Mouse (Mus musculus) limb, embryonic 14.5 days (tissue): Measurements from ENCODE around the gene Cygb. TPM values are rescaled to one million over a fixed set of nuclear protein-coding genes. Genes with fewer than 3 reads are reported as not detected.
"Not testable (repeated sequence)": the region's sequence is repeated elsewhere in the genome, so short reads cannot be mapped to it uniquely, and the experiment has no call there.

Experiments used
- ATAC-seq: fragments of 200-750 bp; cut with Nextera tagmentation; 2 replicates; pipeline ENCODE4 v1.8.0; 2017; ENCODE audit warnings: low read depth, moderate number of reproducible peaks, moderate TSS enrichment; ENCODE audit not compliant: low FRiP score
- DNase-seq: peaks from one replicate; pipeline ENCODE4 v3.0.0-alpha.2; 2015; ENCODE audit warnings: low spot score
- H3K27ac ChIP-seq: fragments of 300-500 bp; sonication (generic); replicated peaks from 2 replicates; pipeline ENCODE4 v1.5.1; 2014; ENCODE audit warnings: low read depth, mild to moderate bottlenecking, low read length, moderate library complexity, mixed read lengths
- H3K27me3 ChIP-seq: fragments of 300-500 bp; sonication (generic); 2 replicates; pipeline ENCODE4 v1.6.1; 2014; ENCODE audit warnings: low read length, mixed read lengths; ENCODE audit not compliant: control insufficient read depth, insufficient read depth
- H3K36me3 ChIP-seq: fragments of 300-500 bp; sonication (generic); 2 replicates; pipeline ENCODE4 v1.6.1; 2014; ENCODE audit warnings: mild to moderate bottlenecking, low read length, moderate library complexity, mixed read lengths; ENCODE audit not compliant: control insufficient read depth, insufficient read depth
- H3K4me1 ChIP-seq: fragments of 300-500 bp; sonication (generic); 2 replicates; pipeline ENCODE4 v1.6.1; 2014; ENCODE audit warnings: antibody characterized with exemption, low read length, mixed read lengths; ENCODE audit not compliant: control insufficient read depth, insufficient read depth
- H3K4me2 ChIP-seq: fragments of 300-500 bp; sonication (generic); replicated peaks from 2 replicates; pipeline ENCODE4 v1.6.1; 2014; ENCODE audit warnings: low read depth, mild to moderate bottlenecking, low read length, moderate library complexity; ENCODE audit not compliant: severe bottlenecking
- H3K4me3 ChIP-seq: fragments of 300-500 bp; sonication (generic); replicated peaks from 2 replicates; pipeline ENCODE4 v1.5.1; 2014; ENCODE audit warnings: low read length
- H3K9ac ChIP-seq: fragments of 300-500 bp; sonication (generic); 2 replicates; pipeline ENCODE4 v1.6.1; 2014; ENCODE audit warnings: mild to moderate bottlenecking, low read depth, low read length, moderate library complexity; ENCODE audit not compliant: severe bottlenecking
- H3K9me3 ChIP-seq: fragments of 300-500 bp; sonication (generic); 2 replicates; pipeline ENCODE4 v1.6.1; 2016; ENCODE audit warnings: low read length; ENCODE audit not compliant: control insufficient read depth
- POLR2A ChIP-seq: fragments of 200-500 bp; IDR thresholded peaks from 2 replicates; pipeline ENCODE4 v1.8.0; 2012; ENCODE audit warnings: inconsistent platforms, mild to moderate bottlenecking, moderate library complexity, borderline replicate concordance; ENCODE audit not compliant: insufficient read depth, insufficient read length; ENCODE audit errors: extremely low read depth
- WGBS: fragments of 180-500 bp; shearing (Covaris S2); extraction: QIAGEN DNeasy Blood & Tissue Kit; methylation state at CpG from one replicate; pipeline ENCODE4 v1.1.7; 2014; 5-methylcytosine and 5-hydroxymethylcytosine counted together
- polyA plus RNA-seq, 2 experiments: library from polyadenylated mRNA; depleted of rRNA in 1 of 2; stranded (reverse) in 1 of 2; unstranded in 1 of 2; fragments of >200 nt; fragmentation: Nextera tagmentation in 1 of 2; extraction: Ambion mirVana in 1 of 2; gene quantifications; 2 replicates each; pipeline versions ENCODE4 v1.2.1 to v1.2.3; 2012 to 2014

Gene Cygb
- polyA plus RNA-seq, 2 experiments: 12.3 to 13.4 TPM

- DNase-seq (no peak), ATAC-seq (no peak)
- no peak overlapping the region for H3K9ac ChIP-seq
- WGBS: 87% methylated on average over 9 of the region's 9 CpGs
- no peaks in the 10 kb centered on the region for H3K36me3 ChIP-seq
- no peak overlapping the region for H3K4me3 ChIP-seq
- no peak overlapping the region for H3K27ac ChIP-seq
- 0 out of 2 replicates have a peak, but pooled peaks cover 3% of the 10 kb centered on the region for H3K4me1 ChIP-seq
- no peaks in the 10 kb centered on the region for H3K9me3 ChIP-seq
- H3K4me2 ChIP-seq: no peak overlapping the region
- TF ChIP-seq POLR2A: no peak
- no peaks in the 10 kb centered on the region for H3K27me3 ChIP-seq
These were observed 42.2 kb downstream of the Cygb start for GRCm38 (mm10) chr11:116611883-116612282.

DNA sequence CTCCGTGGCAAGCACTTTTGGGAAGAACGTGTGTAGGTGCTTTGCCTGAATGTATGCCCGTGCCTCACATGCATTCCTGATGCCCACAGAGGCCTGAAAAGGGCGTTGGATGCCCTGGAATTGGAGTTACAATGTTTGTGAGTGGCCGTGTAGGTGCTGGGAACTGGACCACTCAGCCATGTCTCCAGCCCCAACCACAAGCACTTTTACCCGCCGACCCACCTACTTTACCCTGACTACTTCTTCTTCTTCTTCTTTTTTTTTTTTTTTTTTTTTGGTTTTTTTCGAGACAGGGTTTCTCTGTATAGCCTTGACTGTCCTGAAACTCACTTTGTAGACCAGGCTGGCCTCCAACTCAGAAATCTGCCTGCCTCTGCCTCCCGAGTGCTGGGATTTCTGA lies 42.9 kb downstream of the Cygb start:
- H3K36me3 ChIP-seq, ATAC-seq, DNase-seq, H3K27ac ChIP-seq, H3K27me3 ChIP-seq, H3K9me3 ChIP-seq, H3K4me3 ChIP-seq, H3K4me2 ChIP-seq, H3K9ac ChIP-seq, H3K4me1 ChIP-seq: not testable (repeated sequence)
- WGBS: 88% methylated on average over 9 of the region's 9 CpGs

- Histone ChIP-seq H3K27ac (no peak overlapping the region), H3K4me1 (no peaks in the 10 kb centered on the region), H3K4me2 (no peak overlapping the region), H3K9ac (no peak overlapping the region), H3K27me3 (no peaks in the 10 kb centered on the region), H3K4me3 (no peak overlapping the region), H3K9me3 (no peaks in the 10 kb centered on the region), H3K36me3 (0 out of 2 replicates have a peak, but pooled peaks cover 3% of the 10 kb centered on the region)
- DNase-seq (no peak), ATAC-seq (no peak)
- no peak for TF ChIP-seq POLR2A
- WGBS: 76% methylated on average over 15 of the region's 15 CpGs
These were observed 44.0 kb downstream of the Cygb start for GRCm38 (mm10) chr11:116609965-116610630.

GRCm38 (mm10) chr11:116607717-116608116 lies 46.4 kb downstream of the Cygb start:
- 94% methylated on average over 3 of the region's 3 CpGs for WGBS
- Histone ChIP-seq H3K4me3 (no peak overlapping the region), H3K27me3 (no peaks in the 10 kb centered on the region), H3K36me3 (peaks cover 16% of the 10 kb centered on the region; the same call in 1 of the 2 replicates), H3K27ac (no peak overlapping the region), H3K9me3 (no peaks in the 10 kb centered on the region), H3K4me2 (no peak overlapping the region), H3K9ac (no peak overlapping the region), H3K4me1 (no peaks in the 10 kb centered on the region)
- TF ChIP-seq POLR2A: no peak
- no peak for ATAC-seq
- DNase-seq: no peak

- H3K36me3 ChIP-seq: peaks cover 34% of the 10 kb centered on the region
- no peak for ATAC-seq
- WGBS: 91% methylated on average over 12 of the region's 12 CpGs
These were observed 50.0 kb downstream of the Cygb start for GRCm38 (mm10) chr11:116604097-116604496.

More at GRCm38 (mm10) chr11:116604097-116604496, 50.0 kb downstream of the Cygb start:
- no peak for DNase-seq
- H3K9ac ChIP-seq: no peak overlapping the region
- H3K4me3 ChIP-seq: no peak overlapping the region
- H3K9me3 ChIP-seq: no peaks in the 10 kb centered on the region
- no peaks in the 10 kb centered on the region for H3K27me3 ChIP-seq
- H3K27ac ChIP-seq: no peak overlapping the region
- H3K4me1 ChIP-seq: no peaks in the 10 kb centered on the region
- H3K4me2 ChIP-seq: no peak overlapping the region
- no peak for TF ChIP-seq POLR2A
